In genomic region chr2:68430493-68430892, GRCm38 (mm10) we compare ENCODE assay signal across 9 mouse cellular contexts. TPM values are rescaled to one million over a fixed set of nuclear protein-coding genes. Genes with fewer than 3 reads are reported as not detected.
A peak's percentile ranks its signal among the peaks of the same experiment; 100 is the strongest.
DNase-seq lines count a peak whose midpoint lies in the region; ATAC-seq lines count a peak whose summit lies in the region.
"Had no signal": no experiment of that assay in that cellular context is flagged by ENCODE, and none has a peak within 500 bp of the region (broad histone marks: within the 10 kb centered on the region; RNA-seq: fewer than 3 reads in every experiment).

No protein-coding gene starts in this region.

- WGBS in liver, embryonic 16.5 days (ENCODE audit: insufficient replicate concordance) = 54% methylated on average over 5 of the region's 5 CpGs
- WGBS in liver, embryonic 11.5 days = 67% methylated on average over 5 of the region's 5 CpGs
- WGBS in lung, embryonic 16.5 days = 54% methylated on average over 5 of the region's 5 CpGs
- WGBS in midbrain, embryonic 13.5 days = 91% methylated on average over 5 of the region's 5 CpGs

- H3K9me3 ChIP-seq in liver, embryonic 16.5 days (replicated peaks; ENCODE audit: control insufficient read depth, low read length) = no peaks in the 10 kb centered on the region
- H3K9me3 ChIP-seq in liver, embryonic 11.5 days (ENCODE audit: control insufficient read depth, low read length) = no peaks in the 10 kb centered on the region
- H3K9me3 ChIP-seq in lung, embryonic 16.5 days (ENCODE audit: control insufficient read depth, low read length) = no peaks in the 10 kb centered on the region
- no peaks in the 10 kb centered on the region for H3K9me3 ChIP-seq in midbrain, embryonic 13.5 days

- H3K4me1 ChIP-seq in liver, embryonic 16.5 days (ENCODE audit: control insufficient read depth, low read depth, low read length) = peaks cover under 1% of the 10 kb centered on the region; the same call in 1 of the 2 replicates
- H3K4me1 ChIP-seq in liver, embryonic 11.5 days (replicated peaks; ENCODE audit: control insufficient read depth, insufficient read depth, low read length) = peaks cover 3% of the 10 kb centered on the region
- peaks cover 31% of the 10 kb centered on the region for H3K4me1 ChIP-seq in lung, embryonic 16.5 days (replicated peaks; ENCODE audit: control insufficient read depth, insufficient read depth, low read length)
- H3K4me1 ChIP-seq in midbrain, embryonic 13.5 days (replicated peaks) = peaks cover 24% of the 10 kb centered on the region

- H3K4me3 ChIP-seq in liver, embryonic 16.5 days (ENCODE audit: low read depth, low read length) = no peak overlapping the region
- no peak overlapping the region for H3K4me3 ChIP-seq in liver, embryonic 11.5 days (ENCODE audit: low read depth, low read length)
- H3K4me3 ChIP-seq in lung, embryonic 16.5 days (ENCODE audit: low read length) = no peak overlapping the region
- no peak overlapping the region for H3K4me3 ChIP-seq in midbrain, embryonic 13.5 days (replicated peaks)

- ATAC-seq in cerebellum, adult (ENCODE audit: insufficient number of reproducible peaks, low FRiP score, low TSS enrichment) = 0 out of 2 replicates have a peak, but pooled peaks have one; percentile 12
- 0 out of 2 replicates have a peak, but pooled peaks have one; percentile 17 for ATAC-seq in liver, embryonic 16.5 days (ENCODE audit: low read depth)
- ATAC-seq in liver, embryonic 11.5 days (replicated peaks; ENCODE audit: low FRiP score) = no peak; the same call in 1 of the 2 replicates
- ATAC-seq in lung, embryonic 16.5 days (ENCODE audit: low read depth) = peak; percentile 28; the same call in 1 of the 2 replicates
- no peak for ATAC-seq in midbrain, embryonic 13.5 days

- H3K4me2 ChIP-seq in liver, embryonic 16.5 days (ENCODE audit: low read depth, low read length) = no peak overlapping the region
- no peak overlapping the region for H3K4me2 ChIP-seq in liver, embryonic 11.5 days
- no peak overlapping the region for H3K4me2 ChIP-seq in lung, embryonic 16.5 days (ENCODE audit: low read depth, low read length)
- no peak overlapping the region for H3K4me2 ChIP-seq in midbrain, embryonic 13.5 days (replicated peaks)

- no peak overlapping the region for H3K27ac ChIP-seq in liver, embryonic 16.5 days (ENCODE audit: low read length)
- no peak overlapping the region for H3K27ac ChIP-seq in liver, embryonic 11.5 days (ENCODE audit: low read depth, low read length)
- peak overlapping the region; percentile 87 for H3K27ac ChIP-seq in lung, embryonic 16.5 days (ENCODE audit: low read length)
- no peak overlapping the region for H3K27ac ChIP-seq in midbrain, embryonic 13.5 days

- no peak overlapping the region for H3K9ac ChIP-seq in liver, embryonic 16.5 days (ENCODE audit: low read depth, low read length)
- H3K9ac ChIP-seq in liver, embryonic 11.5 days (ENCODE audit: low read depth, low read length) = no peak overlapping the region
- H3K9ac ChIP-seq in lung, embryonic 16.5 days (ENCODE audit: low read length) = no peak overlapping the region
- no peak overlapping the region for H3K9ac ChIP-seq in midbrain, embryonic 13.5 days (replicated peaks)

- no peak for DNase-seq in cerebellum, postnatal 4 days (ENCODE audit: low spot score in 2 of 2)
- no peak for DNase-seq in liver, embryonic 11.5 days (ENCODE audit: low spot score)
- peak; percentile 70 to 73 for DNase-seq in thymus, postnatal 10 days (ENCODE audit: low spot score in 2 of 2)
- DNase-seq in adrenal gland, adult 18-20 months (ENCODE audit: low spot score in 2 of 2) = no peak
- DNase-seq: adrenal gland, postnatal 25 days had no signal

- peaks cover 2% of the 10 kb centered on the region; the same call in 1 of the 2 replicates for H3K27me3 ChIP-seq in liver, embryonic 16.5 days (ENCODE audit: control insufficient read depth, insufficient read depth, low read depth, low read length)
- no peaks in the 10 kb centered on the region for H3K27me3 ChIP-seq in liver, embryonic 11.5 days (replicated peaks; ENCODE audit: control insufficient read depth, insufficient read depth, low read length)
- H3K27me3 ChIP-seq in lung, embryonic 16.5 days (ENCODE audit: control insufficient read depth, insufficient read depth, low read depth, low read length) = no peaks in the 10 kb centered on the region
- H3K27me3 ChIP-seq in midbrain, embryonic 13.5 days = no peaks in the 10 kb centered on the region

- no peaks in the 10 kb centered on the region for H3K36me3 ChIP-seq in liver, embryonic 16.5 days (ENCODE audit: control insufficient read depth, insufficient read depth)
- no peaks in the 10 kb centered on the region for H3K36me3 ChIP-seq in liver, embryonic 11.5 days (ENCODE audit: control insufficient read depth, insufficient read depth, low read length)
- H3K36me3 ChIP-seq in lung, embryonic 16.5 days (ENCODE audit: control insufficient read depth, insufficient read depth, low read length) = no peaks in the 10 kb centered on the region
- no peaks in the 10 kb centered on the region for H3K36me3 ChIP-seq in midbrain, embryonic 13.5 days

RNA-seq across cellular contexts. Expression of gene Stk39, which starts 41.6 kb away (rescaled TPM):
- 1.3 TPM in 2 replicates for polyA plus RNA-seq in liver, embryonic 16.5 days (2015; fragmentation: Nextera tagmentation; extraction: Ambion mirVana)
- polyA plus RNA-seq in liver, embryonic 11.5 days (2014; fragmentation: Nextera tagmentation; extraction: Ambion mirVana) = 7.8 and 9.9 TPM in 2 replicates
- 7.9 and 13.0 TPM in 2 replicates for polyA plus RNA-seq in lung, embryonic 16.5 days (2015; fragmentation: Nextera tagmentation; extraction: Ambion mirVana)
- 28.6 and 29.2 TPM in 2 replicates for polyA plus RNA-seq in midbrain, embryonic 13.5 days (2015; fragmentation: Nextera tagmentation; extraction: Ambion mirVana)
- total RNA-seq in adrenal gland, adult 18-20 months (2021) = 10 to 100 TPM; 48.1 to 55.6 TPM

Comparison
In these comparisons a context has a peak if more than half of its experiments do, and no peak if none do; other contexts are left out.
1. ATAC-seq: peak in cerebellum, adult (single experiment), liver, embryonic 16.5 days (single experiment) and lung, embryonic 16.5 days (single experiment); none in liver, embryonic 11.5 days (single experiment) and midbrain, embryonic 13.5 days (single experiment).
2. DNase-seq: peak in thymus, postnatal 10 days (2 of 2); none in cerebellum, postnatal 4 days (0 of 2), liver, embryonic 11.5 days (single experiment) and adrenal gland, adult 18-20 months (0 of 2).